Mouse (Mus musculus): ENCODE results near the gene Scrn3.

- TF ChIP-seq CTCF (IDR thresholded peaks at IDR 0.05; ENCODE audit: borderline replicate concordance, extremely low read depth, insufficient read depth, insufficient read length) (no peak), POLR2A (IDR thresholded peaks at IDR 0.05; ENCODE audit: borderline replicate concordance, extremely low read depth, insufficient read depth, insufficient read length, poor library complexity, severe bottlenecking) (no peak)
Observed at GRCm38 (mm10) chr2:73274119-73274920, 38.1 kb upstream of the Scrn3 start.
